Mouse (Mus musculus): ENCODE results near the gene Sult3a2. TPM values are rescaled to one million over a fixed set of nuclear protein-coding genes. Genes with fewer than 3 reads are reported as not detected.
"Not testable (repeated sequence)": the region's sequence is repeated elsewhere in the genome, so short reads cannot be mapped to it uniquely, and the experiment has no call there.

Gene Sult3a2
- total and polyA plus RNA-seq, 2 experiments from 2014 or later: not detected

GRCm38 (mm10) chr10:33787541-33787940 lies 1.0 kb upstream of the Sult3a2 start:
- Histone ChIP-seq H3K27me3 (ENCODE audit: insufficient read depth, low read length) (no peaks in the 10 kb centered on the region), H3K4me2 (ENCODE audit: low read depth, low read length) (no peak overlapping the region), H3K9me3 (ENCODE audit: low read length) (no peaks in the 10 kb centered on the region), H3K27ac (no peak overlapping the region), H3K4me3 (ENCODE audit: low read length) (no peak overlapping the region), H3K36me3 (ENCODE audit: insufficient read depth, low read length) (no peaks in the 10 kb centered on the region), H3K9ac (replicated peaks; ENCODE audit: low read length) (no peak overlapping the region), H3K4me1 (ENCODE audit: insufficient read depth, low read length) (no peaks in the 10 kb centered on the region)
- ATAC-seq: no peak
- no peak for TF ChIP-seq CTCF (IDR thresholded peaks at IDR 0.05; ENCODE audit: low read depth)
- DNase-seq (ENCODE audit: low spot score): no peak

DNA sequence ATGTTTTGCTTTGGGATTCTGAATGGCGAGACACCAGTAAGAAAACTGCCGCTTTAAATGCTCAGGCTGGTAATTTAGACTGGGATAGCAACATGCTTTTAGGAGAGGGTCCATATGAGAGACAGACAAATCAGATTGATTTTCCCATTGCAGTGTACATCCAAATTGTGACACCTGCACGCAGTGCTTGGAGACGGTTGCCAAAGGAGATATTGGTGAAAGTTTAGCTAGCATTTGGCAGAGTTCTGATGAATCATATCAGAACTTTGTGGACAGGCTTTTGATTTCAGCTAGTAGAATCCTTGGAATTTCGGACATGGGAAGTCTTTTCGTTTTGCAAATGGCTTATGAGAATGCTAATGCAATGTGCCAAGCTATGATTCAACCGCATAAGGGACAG lies 51.3 kb downstream of the Sult3a2 start:
- not testable (repeated sequence) for DNase-seq (ENCODE audit: low spot score); H3K4me1 ChIP-seq (ENCODE audit: insufficient read depth, low read length); H3K36me3 ChIP-seq (ENCODE audit: insufficient read depth, low read length)

DNA sequence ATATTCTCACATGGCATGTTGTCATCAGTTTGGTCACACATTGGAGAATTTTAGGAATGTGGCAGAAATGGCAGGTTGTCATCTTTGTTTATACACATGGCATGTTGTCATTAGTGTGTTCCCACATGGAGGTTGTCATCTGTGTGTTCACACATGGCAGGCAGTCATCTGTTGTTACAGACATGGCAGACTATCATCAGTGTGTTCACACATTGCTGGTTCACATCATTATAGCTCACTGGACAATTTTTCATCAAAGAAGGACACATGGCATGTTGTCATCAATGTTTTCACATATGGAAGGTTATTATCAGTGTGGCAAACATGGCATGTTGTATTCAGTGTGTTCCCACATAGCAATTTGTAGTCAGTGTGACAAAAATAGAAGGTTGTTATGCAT lies 53.3 kb downstream of the Sult3a2 start:
- Histone ChIP-seq H3K27ac (no peak overlapping the region), H3K9ac (replicated peaks; ENCODE audit: low read length) (no peak overlapping the region), H3K4me2 (ENCODE audit: low read depth, low read length) (no peak overlapping the region), H3K9me3 (ENCODE audit: low read length) (no peaks in the 10 kb centered on the region), H3K4me1 (ENCODE audit: insufficient read depth, low read length) (no peaks in the 10 kb centered on the region), H3K27me3 (ENCODE audit: insufficient read depth, low read length) (no peaks in the 10 kb centered on the region), H3K36me3 (ENCODE audit: insufficient read depth, low read length) (no peaks in the 10 kb centered on the region), H3K4me3 (ENCODE audit: low read length) (no peak overlapping the region)
- DNase-seq (ENCODE audit: low spot score) (no peak), ATAC-seq (no peak)
- no peak for TF ChIP-seq CTCF (IDR thresholded peaks at IDR 0.05; ENCODE audit: low read depth)

More for the DNA sequence above, 51.3 kb downstream of the Sult3a2 start:
- not testable (repeated sequence) for H3K27me3 ChIP-seq (ENCODE audit: insufficient read depth, low read length); H3K4me3 ChIP-seq (ENCODE audit: low read length); H3K9me3 ChIP-seq (ENCODE audit: low read length); H3K4me2 ChIP-seq (ENCODE audit: low read depth, low read length); H3K27ac ChIP-seq; H3K9ac ChIP-seq (replicated peaks; ENCODE audit: low read length); ATAC-seq
- WGBS: 91% methylated on average over 7 of the region's 7 CpGs

DNA sequence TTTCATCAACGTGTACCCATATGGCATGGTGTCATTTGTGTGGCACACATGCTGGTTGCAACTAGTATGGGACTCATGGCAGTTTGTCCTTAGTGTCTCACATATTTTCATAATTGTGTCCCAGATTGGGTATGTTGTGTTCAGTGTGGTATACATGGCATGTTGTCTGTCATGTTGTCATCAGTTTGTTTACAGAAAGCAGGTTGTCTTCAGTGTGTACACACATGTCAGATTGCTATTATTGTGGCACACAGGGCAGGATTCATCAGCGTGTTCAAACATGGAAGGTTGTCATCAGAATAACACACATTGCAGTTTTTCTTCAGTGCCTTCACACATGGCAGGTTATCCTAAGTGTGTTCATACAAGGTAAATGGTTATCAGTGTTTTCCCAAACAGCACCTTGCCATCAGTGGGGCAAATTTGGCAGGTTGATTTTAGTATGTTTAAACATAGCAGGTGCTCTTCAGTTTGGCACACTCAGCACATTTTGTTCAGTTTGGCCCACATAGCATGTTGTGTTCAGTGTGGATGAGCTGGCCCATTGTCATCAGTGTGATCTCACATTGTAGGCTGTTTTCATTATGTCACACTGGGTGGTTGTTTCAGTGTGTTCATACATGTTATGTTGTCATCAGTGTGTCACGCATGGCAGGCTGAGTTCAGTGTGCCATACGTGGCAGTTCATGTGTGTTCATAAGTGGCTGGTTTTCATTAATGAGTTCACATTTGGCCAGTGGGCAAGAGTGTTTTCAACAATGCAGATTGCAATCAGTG lies 53.9 kb downstream of the Sult3a2 start:
- Histone ChIP-seq H3K36me3 (ENCODE audit: insufficient read depth, low read length) (no peaks in the 10 kb centered on the region), H3K4me2 (ENCODE audit: low read depth, low read length) (no peak overlapping the region), H3K4me1 (ENCODE audit: insufficient read depth, low read length) (no peaks in the 10 kb centered on the region), H3K4me3 (ENCODE audit: low read length) (no peak overlapping the region), H3K9me3 (ENCODE audit: low read length) (no peaks in the 10 kb centered on the region), H3K9ac (replicated peaks; ENCODE audit: low read length) (no peak overlapping the region), H3K27ac (no peak overlapping the region), H3K27me3 (ENCODE audit: insufficient read depth, low read length) (no peaks in the 10 kb centered on the region)
- DNase-seq (ENCODE audit: low spot score) (no peak), ATAC-seq (no peak)
- 90% methylated on average over 4 of the region's 4 CpGs for WGBS
- no peak for TF ChIP-seq CTCF (IDR thresholded peaks at IDR 0.05; ENCODE audit: low read depth)

DNA sequence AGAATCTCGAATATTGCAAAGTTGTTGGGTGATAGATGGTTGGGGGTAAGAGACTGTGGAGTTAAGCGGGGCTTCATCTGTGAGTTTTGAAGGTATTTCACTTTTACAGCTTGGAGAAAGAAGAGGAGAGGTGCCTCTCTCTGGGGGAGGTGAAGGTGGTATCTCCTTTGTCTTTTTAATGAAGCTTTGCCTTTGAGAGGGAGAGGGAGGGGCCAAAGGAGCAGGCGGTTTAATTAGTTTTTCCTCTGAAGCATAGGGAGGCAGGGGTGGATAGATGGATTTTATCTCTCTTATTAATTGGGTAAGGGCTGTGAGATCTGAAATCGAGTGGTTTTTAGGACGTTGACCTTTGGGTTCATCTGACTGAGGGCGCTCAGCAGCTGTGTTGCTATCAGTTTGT lies 62.7 kb downstream of the Sult3a2 start:
- Histone ChIP-seq H3K9me3 (ENCODE audit: low read length) (no peaks in the 10 kb centered on the region), H3K9ac (replicated peaks; ENCODE audit: low read length) (no peak overlapping the region), H3K4me3 (ENCODE audit: low read length) (no peak overlapping the region), H3K27ac (no peak overlapping the region), H3K4me2 (ENCODE audit: low read depth, low read length) (no peak overlapping the region), H3K36me3 (ENCODE audit: insufficient read depth, low read length) (no peaks in the 10 kb centered on the region), H3K4me1 (ENCODE audit: insufficient read depth, low read length) (no peaks in the 10 kb centered on the region), H3K27me3 (ENCODE audit: insufficient read depth, low read length) (no peaks in the 10 kb centered on the region)
- no peak for DNase-seq (ENCODE audit: low spot score)
- TF ChIP-seq CTCF (IDR thresholded peaks at IDR 0.05; ENCODE audit: low read depth): no peak
- 46% methylated on average over 6 of the region's 6 CpGs for WGBS
- ATAC-seq: no peak

- H3K27ac ChIP-seq: no peak overlapping the region
- H3K9me3 ChIP-seq (ENCODE audit: low read length): no peaks in the 10 kb centered on the region
- H3K4me2 ChIP-seq (ENCODE audit: low read depth, low read length): no peak overlapping the region
- no peaks in the 10 kb centered on the region for H3K27me3 ChIP-seq (ENCODE audit: insufficient read depth, low read length)
- TF ChIP-seq CTCF (IDR thresholded peaks at IDR 0.05; ENCODE audit: low read depth): no peak
- DNase-seq (ENCODE audit: low spot score) (no peak), ATAC-seq (no peak)
- 68% methylated on average over 4 of the region's 4 CpGs for WGBS
- H3K4me1 ChIP-seq (ENCODE audit: insufficient read depth, low read length): no peaks in the 10 kb centered on the region
- H3K36me3 ChIP-seq (ENCODE audit: insufficient read depth, low read length): no peaks in the 10 kb centered on the region
- H3K9ac ChIP-seq (replicated peaks; ENCODE audit: low read length): no peak overlapping the region
- no peak overlapping the region for H3K4me3 ChIP-seq (ENCODE audit: low read length)
Measured at GRCm38 (mm10) chr10:33721827-33722438, 64.6 kb downstream of the Sult3a2 start.

Other genes with a start within 250 kb of the Sult3a2 start
- 10.2 and 13.2 TPM in 2 replicates for gene Clvs2, start 161.9 kb downstream of the Sult3a2 start, total RNA-seq (2014; rRNA removed)
- 18.8 and 19.1 TPM in 2 replicates for gene Clvs2, start 161.9 kb downstream of the Sult3a2 start, polyA plus RNA-seq (2015; fragmentation: Nextera tagmentation; extraction: Ambion mirVana)
- gene Sult3a1, start 71.0 kb upstream of the Sult3a2 start, total RNA-seq (2014; rRNA removed): not detected in 2 replicates
- 0.14 TPM in 1 of 2 replicates, not detected in the other for gene Sult3a1, start 71.0 kb upstream of the Sult3a2 start, polyA plus RNA-seq (2015; fragmentation: Nextera tagmentation; extraction: Ambion mirVana)
- 0.97 and 2.2 TPM in 2 replicates for gene Rsph4a, start 118.4 kb upstream of the Sult3a2 start, total RNA-seq (2014; rRNA removed)
- gene Rsph4a, start 118.4 kb upstream of the Sult3a2 start, polyA plus RNA-seq (2015; fragmentation: Nextera tagmentation; extraction: Ambion mirVana): 1.3 and 1.4 TPM in 2 replicates
- 11.1 and 13.9 TPM in 2 replicates for gene Zup1, start 164.6 kb upstream of the Sult3a2 start, total RNA-seq (2014; rRNA removed)
- gene Zup1, start 164.6 kb upstream of the Sult3a2 start, polyA plus RNA-seq (2015; fragmentation: Nextera tagmentation; extraction: Ambion mirVana): 11.1 and 12.9 TPM in 2 replicates
- gene Rwdd1, start 232.9 kb upstream of the Sult3a2 start, total RNA-seq (2014; rRNA removed): 110 TPM in 2 replicates
- gene Rwdd1, start 232.9 kb upstream of the Sult3a2 start, polyA plus RNA-seq (2015; fragmentation: Nextera tagmentation; extraction: Ambion mirVana): 169 and 177 TPM in 2 replicates

All from hindbrain, postnatal 0 days (tissue).